Mouse (Mus musculus) limb, embryonic 11.5 days (tissue): ENCODE measurements at regions not wholly inside any gene's neighbourhood (a gene's known extent, or its start where the extent isn't known, plus 50 kb on each side); places are given as distances from the start of the nearest gene placed in this dataset.

Experiments used
- ATAC-seq: fragments of 200-750 bp; cut with Nextera tagmentation; 2 replicates; pipeline ENCODE4 v1.8.0; 2017; ENCODE audit warnings: low read depth; ENCODE audit not compliant: insufficient number of reproducible peaks, low FRiP score, low TSS enrichment
- DNase-seq: peaks from one replicate; pipeline ENCODE4 v3.0.0-alpha.2; 2015; ENCODE audit warnings: low spot score
- H3K27ac ChIP-seq: fragments of 300-500 bp; sonication (generic); replicated peaks from 2 replicates; pipeline ENCODE4 v1.5.1; 2014; ENCODE audit warnings: low read depth, mild to moderate bottlenecking, low read length
- H3K27me3 ChIP-seq: fragments of 300-500 bp; sonication (generic); 2 replicates; pipeline ENCODE4 v1.6.1; 2014; ENCODE audit warnings: mild to moderate bottlenecking, low read length, mixed read lengths; ENCODE audit not compliant: control insufficient read depth, insufficient read depth
- H3K36me3 ChIP-seq: fragments of 300-500 bp; sonication (generic); 2 replicates; pipeline ENCODE4 v1.6.1; 2014; ENCODE audit warnings: mild to moderate bottlenecking, low read length, moderate library complexity, mixed read lengths; ENCODE audit not compliant: control insufficient read depth, insufficient read depth
- H3K4me1 ChIP-seq: fragments of 300-500 bp; sonication (generic); 2 replicates; pipeline ENCODE4 v1.6.1; 2014; ENCODE audit warnings: low read length, mixed read lengths; ENCODE audit not compliant: control insufficient read depth, insufficient read depth
- H3K4me2 ChIP-seq: fragments of 300-500 bp; sonication (generic); 2 replicates; pipeline ENCODE4 v1.6.1; 2014; ENCODE audit warnings: low read depth, mild to moderate bottlenecking, moderate library complexity; ENCODE audit not compliant: severe bottlenecking
- H3K4me3 ChIP-seq: fragments of 300-500 bp; sonication (generic); 2 replicates; pipeline ENCODE4 v1.5.1; 2014; ENCODE audit warnings: low read depth, low read length
- H3K9ac ChIP-seq: fragments of 300-500 bp; sonication (generic); 2 replicates; pipeline ENCODE4 v1.6.1; 2014; ENCODE audit warnings: mild to moderate bottlenecking, low read length
- H3K9me3 ChIP-seq: fragments of 300-500 bp; sonication (generic); 2 replicates; pipeline ENCODE4 v1.6.1; 2016; ENCODE audit warnings: low read length; ENCODE audit not compliant: control insufficient read depth
- WGBS: fragments of 180-500 bp; shearing (Covaris S2); extraction: QIAGEN DNeasy Blood & Tissue Kit; methylation state at CpG from one replicate; pipeline ENCODE4 v1.1.7; 2014; 5-methylcytosine and 5-hydroxymethylcytosine counted together

DNA sequence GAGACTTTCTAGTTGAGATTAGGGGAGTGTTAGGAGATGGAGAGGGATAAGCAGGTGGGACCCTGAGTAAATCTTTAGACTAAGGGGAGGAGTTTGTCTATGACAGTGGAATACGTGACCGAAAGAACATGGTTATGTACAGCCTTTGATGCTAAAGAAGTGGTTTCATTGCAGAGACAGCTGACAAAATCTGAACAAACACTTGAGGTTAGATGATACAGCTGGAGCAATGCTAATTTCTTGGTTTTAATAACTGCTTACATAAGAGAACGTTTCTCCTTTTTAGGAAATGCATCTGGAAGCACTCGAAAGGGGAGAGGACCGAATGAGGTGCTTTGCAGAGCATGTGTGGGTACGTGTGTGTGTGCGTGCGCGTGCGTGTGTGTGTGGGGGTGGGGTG lies 100.8 kb upstream of the Psmd7 start:
- 84% methylated on average over 10 of the region's 10 CpGs for WGBS
- DNase-seq = no peak
- H3K4me1 ChIP-seq = no peaks in the 10 kb centered on the region
- H3K36me3 ChIP-seq = no peaks in the 10 kb centered on the region
- ATAC-seq = no peak
- H3K27ac ChIP-seq = no peak overlapping the region
- H3K4me3 ChIP-seq = no peak overlapping the region
- H3K9me3 ChIP-seq = no peaks in the 10 kb centered on the region
- no peak overlapping the region for H3K9ac ChIP-seq
- H3K4me2 ChIP-seq = no peak overlapping the region
- H3K27me3 ChIP-seq = no peaks in the 10 kb centered on the region

DNA sequence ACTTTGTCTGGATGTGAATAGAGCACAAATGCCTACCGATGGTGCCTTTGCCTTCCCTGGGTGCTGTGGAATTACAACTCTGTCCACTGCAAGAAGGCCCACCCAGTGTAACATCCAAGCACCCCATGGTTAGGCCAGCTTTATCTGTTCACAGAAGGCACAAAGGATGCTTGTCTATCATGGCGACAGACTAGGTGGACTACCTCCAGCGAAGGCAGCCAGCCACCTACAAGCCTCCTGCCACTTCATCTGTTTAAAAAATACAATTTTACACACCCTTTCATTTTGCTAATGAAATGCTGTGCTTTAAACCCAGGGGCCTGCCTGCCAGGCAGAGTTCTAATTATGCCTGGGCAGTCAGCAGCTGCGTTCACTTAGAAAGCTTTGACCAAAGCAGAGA lies 103.0 kb upstream of the Psmd7 start:
- H3K27me3 ChIP-seq = no peaks in the 10 kb centered on the region
- no peak overlapping the region for H3K4me3 ChIP-seq
- no peaks in the 10 kb centered on the region for H3K9me3 ChIP-seq
- H3K9ac ChIP-seq = no peak overlapping the region
- H3K4me2 ChIP-seq = no peak overlapping the region
- WGBS = 74% methylated on average over 4 of the region's 4 CpGs
- no peaks in the 10 kb centered on the region for H3K4me1 ChIP-seq
- ATAC-seq (no peak), DNase-seq (no peak)
- no peak overlapping the region for H3K27ac ChIP-seq
- no peaks in the 10 kb centered on the region for H3K36me3 ChIP-seq

DNA sequence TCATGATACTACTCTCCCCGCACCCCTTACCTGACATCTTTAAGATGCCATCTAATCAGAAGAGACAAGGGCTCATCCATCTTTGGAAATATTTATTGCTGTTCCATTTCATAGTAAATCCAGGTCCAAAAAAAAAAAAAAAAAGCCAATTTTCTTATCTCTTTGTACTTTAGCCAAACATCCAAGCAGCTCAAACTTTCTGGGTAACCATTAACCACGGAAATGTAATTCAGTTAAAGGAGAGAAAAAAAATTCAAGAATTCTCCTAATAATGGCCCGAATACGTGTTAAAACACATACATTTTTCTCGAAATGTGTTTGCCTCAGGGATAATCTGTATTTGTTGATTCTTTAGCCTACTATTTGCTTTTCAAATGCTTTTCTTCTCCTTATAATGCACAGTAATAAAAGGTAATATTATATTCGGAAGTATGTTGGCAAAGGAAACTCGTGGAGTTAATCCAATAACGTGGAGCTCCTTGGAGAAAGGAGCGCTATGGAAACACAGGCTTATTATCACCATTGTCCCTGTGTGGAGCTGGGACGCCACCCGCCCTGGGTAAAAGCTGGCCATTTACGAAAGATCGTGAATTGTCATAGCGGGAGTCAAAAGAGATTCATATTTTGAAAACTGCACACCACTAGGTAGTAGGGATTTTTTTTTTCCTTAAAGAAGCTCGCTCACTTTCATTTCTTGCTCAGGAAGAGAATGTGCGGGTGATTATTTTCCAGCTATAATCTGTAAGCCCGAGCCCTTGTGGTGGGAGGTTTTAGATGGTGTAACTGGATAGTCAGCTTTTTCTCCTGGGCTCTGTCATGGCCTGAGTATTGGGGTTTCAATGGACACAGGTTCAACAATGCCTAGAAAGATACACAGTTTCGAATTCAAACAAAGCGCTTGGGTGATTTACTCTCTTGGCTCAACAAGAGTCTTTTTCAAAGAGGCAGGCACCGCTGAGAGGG lies 108.4 kb upstream of the Psmd7 start:
- WGBS = 87% methylated on average over 20 of the region's 20 CpGs
- Histone ChIP-seq H3K27ac (no peak overlapping the region), H3K27me3 (no peaks in the 10 kb centered on the region), H3K36me3 (no peaks in the 10 kb centered on the region), H3K4me2 (no peak overlapping the region), H3K4me1 (peaks cover 4% of the 10 kb centered on the region), H3K4me3 (no peak overlapping the region), H3K9me3 (no peaks in the 10 kb centered on the region), H3K9ac (no peak overlapping the region)
- no peak for DNase-seq
- no peak for ATAC-seq

DNA sequence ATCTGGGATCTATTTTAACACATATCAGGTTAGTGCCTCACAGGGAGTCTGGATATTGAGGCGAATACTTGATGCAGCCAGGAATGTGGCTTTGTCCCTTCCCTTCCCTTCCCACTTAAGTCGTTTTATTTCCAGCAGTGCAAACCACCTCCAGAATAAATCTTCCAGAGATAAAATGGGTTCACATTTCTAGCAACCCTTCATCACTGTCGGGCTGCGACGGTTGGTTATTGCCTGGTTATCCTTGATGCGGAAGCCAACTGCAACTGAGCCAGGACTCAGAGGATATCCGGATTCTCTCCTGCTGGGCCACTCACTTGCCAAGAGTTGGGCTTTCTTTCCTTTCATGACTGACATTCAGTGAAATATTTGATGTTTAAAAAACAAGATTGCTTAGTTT lies 111.0 kb upstream of the Psmd7 start:
- Histone ChIP-seq H3K4me2 (no peak overlapping the region), H3K36me3 (no peaks in the 10 kb centered on the region), H3K9ac (no peak overlapping the region), H3K9me3 (no peaks in the 10 kb centered on the region), H3K4me1 (peaks cover 4% of the 10 kb centered on the region), H3K4me3 (no peak overlapping the region), H3K27me3 (no peaks in the 10 kb centered on the region), H3K27ac (no peak overlapping the region)
- 42% methylated on average over 7 of the region's 7 CpGs for WGBS
- DNase-seq = no peak
- ATAC-seq = no peak

DNA sequence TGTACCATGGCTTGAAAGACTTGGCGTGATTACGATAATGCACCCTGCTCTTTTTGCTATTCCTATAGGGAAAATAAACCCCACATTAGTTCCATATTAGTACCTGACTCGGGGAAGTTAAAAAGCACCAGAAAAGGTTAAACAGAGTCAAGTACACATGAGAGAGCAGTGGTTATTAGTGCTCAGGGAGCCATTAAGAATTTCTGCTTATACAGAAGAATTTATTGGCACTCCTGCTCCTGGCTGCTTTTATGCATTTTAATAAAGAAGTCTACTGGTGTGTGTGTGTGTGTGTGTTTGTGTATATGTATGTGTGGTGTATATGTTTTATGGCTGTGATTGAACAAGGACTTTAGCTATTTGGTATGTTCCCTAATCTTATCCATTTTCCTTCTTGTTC lies 111.5 kb upstream of the Psmd7 start:
- Histone ChIP-seq H3K27ac (no peak overlapping the region), H3K4me2 (no peak overlapping the region), H3K9me3 (no peaks in the 10 kb centered on the region), H3K27me3 (no peaks in the 10 kb centered on the region), H3K36me3 (no peaks in the 10 kb centered on the region), H3K4me3 (no peak overlapping the region), H3K4me1 (peaks cover 4% of the 10 kb centered on the region), H3K9ac (no peak overlapping the region)
- WGBS = 62% methylated on average over 3 of the region's 3 CpGs
- ATAC-seq (no peak), DNase-seq (no peak)

DNA sequence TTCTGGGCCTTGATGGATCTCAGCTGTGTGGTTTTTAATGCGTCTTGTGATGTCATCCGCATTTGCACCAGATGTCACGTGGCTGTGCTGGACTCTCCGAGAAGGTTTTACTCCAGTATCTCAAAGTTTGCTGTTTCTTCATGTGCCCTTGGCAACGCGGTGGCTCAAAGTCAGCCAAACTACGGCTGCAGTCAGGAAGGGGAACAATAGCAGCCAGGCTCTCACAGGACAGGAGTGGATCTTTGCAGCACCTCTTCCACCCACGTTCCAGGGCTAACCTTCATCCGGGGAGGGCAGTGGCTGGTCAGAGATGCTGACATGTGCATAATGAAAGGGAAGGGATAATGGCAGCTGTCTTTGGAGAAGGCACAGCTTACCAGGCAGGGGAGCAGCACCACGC lies 127.6 kb upstream of the Psmd7 start:
- no peak overlapping the region for H3K4me2 ChIP-seq
- no peak overlapping the region for H3K4me3 ChIP-seq
- no peaks in the 10 kb centered on the region for H3K9me3 ChIP-seq
- ATAC-seq (no peak), DNase-seq (no peak)
- H3K27ac ChIP-seq = no peak overlapping the region
- H3K9ac ChIP-seq = no peak overlapping the region
- no peaks in the 10 kb centered on the region for H3K27me3 ChIP-seq
- no peaks in the 10 kb centered on the region for H3K36me3 ChIP-seq
- WGBS = 85% methylated on average over 10 of the region's 10 CpGs
- no peaks in the 10 kb centered on the region for H3K4me1 ChIP-seq

- WGBS = 81% methylated on average over 13 of the region's 13 CpGs
- ATAC-seq (no peak), DNase-seq (no peak)
- Histone ChIP-seq H3K4me1 (no peaks in the 10 kb centered on the region), H3K4me2 (no peak overlapping the region), H3K9me3 (no peaks in the 10 kb centered on the region), H3K36me3 (no peaks in the 10 kb centered on the region), H3K27ac (no peak overlapping the region), H3K9ac (no peak overlapping the region), H3K27me3 (no peaks in the 10 kb centered on the region), H3K4me3 (no peak overlapping the region)
Measured at GRCm38 (mm10) chr8:107717856-107718255, 129.6 kb upstream of the Psmd7 start.

- ATAC-seq (no peak), DNase-seq (no peak)
- Histone ChIP-seq H3K4me3 (no peak overlapping the region), H3K36me3 (no peaks in the 10 kb centered on the region), H3K4me1 (no peaks in the 10 kb centered on the region), H3K4me2 (no peak overlapping the region), H3K9ac (no peak overlapping the region), H3K27ac (no peak overlapping the region), H3K9me3 (no peaks in the 10 kb centered on the region), H3K27me3 (no peaks in the 10 kb centered on the region)
- WGBS = 63% methylated on average over 3 of the region's 3 CpGs
Measured at GRCm38 (mm10) chr8:107719656-107720055, 131.4 kb upstream of the Psmd7 start.

- Histone ChIP-seq H3K9me3 (no peaks in the 10 kb centered on the region), H3K4me1 (no peaks in the 10 kb centered on the region), H3K27ac (no peak overlapping the region), H3K4me2 (no peak overlapping the region), H3K4me3 (no peak overlapping the region), H3K27me3 (no peaks in the 10 kb centered on the region), H3K9ac (no peak overlapping the region), H3K36me3 (no peaks in the 10 kb centered on the region)
- no peak for ATAC-seq
- no peak for DNase-seq
- 90% methylated on average over 1 of the region's 1 CpGs for WGBS
Measured at GRCm38 (mm10) chr8:107726716-107727115, 138.5 kb upstream of the Psmd7 start.
